Mouse (Mus musculus): Measurements from ENCODE around the gene 6430628N08Rik. TPM values are rescaled to one million over a fixed set of nuclear protein-coding genes. Genes with fewer than 3 reads are reported as not detected.

6430628N08Rik gene
- polyA plus RNA-seq, 1 experiment from 2014 or later: not detected

DNA sequence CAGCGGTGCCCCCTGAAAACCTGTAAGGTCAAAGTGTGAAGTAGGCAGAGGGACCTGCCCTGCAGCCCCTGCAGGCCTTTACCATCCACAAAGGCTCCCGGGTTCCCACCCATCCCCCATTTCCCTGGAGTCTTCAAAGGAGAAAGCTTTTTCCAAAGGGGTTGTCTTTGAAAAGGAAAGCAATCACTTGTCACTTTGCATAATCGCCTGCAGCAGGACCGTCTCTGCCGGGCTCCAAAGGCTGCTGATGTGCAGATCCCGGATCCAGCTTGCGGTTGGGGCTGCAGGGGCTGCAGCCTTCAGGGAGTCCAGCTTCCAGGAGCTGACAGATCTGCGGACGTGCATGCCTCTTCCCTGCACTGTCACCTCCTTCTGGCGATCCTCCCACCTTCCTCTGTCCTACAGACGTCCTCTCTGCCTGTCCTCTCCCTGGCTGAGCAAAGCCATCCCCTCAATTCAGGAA lies 12.2 kb upstream of the 6430628N08Rik start:
- 5% methylated on average over 11 of the region's 11 CpGs for WGBS (ENCODE audit: insufficient replicate concordance)
- ATAC-seq (replicated peaks; ENCODE audit: insufficient number of reproducible peaks, low FRiP score, low TSS enrichment): peak; percentile 58; the same call in 1 of the 2 replicates
- H3K36me3 ChIP-seq (ENCODE audit: control insufficient read depth, insufficient read depth, low read length): peaks cover 3% of the 10 kb centered on the region; the same call in 1 of the 2 replicates
- peak overlapping the region; percentile 54 for H3K4me2 ChIP-seq
- no peaks in the 10 kb centered on the region; the same call in 1 of the 2 replicates for H3K27me3 ChIP-seq (ENCODE audit: control insufficient read depth, insufficient read depth, low read length)
- no peaks in the 10 kb centered on the region for H3K9me3 ChIP-seq (replicated peaks; ENCODE audit: control insufficient read depth, low read length)
- no peak overlapping the region for H3K9ac ChIP-seq (ENCODE audit: low read depth, low read length)
- H3K4me3 ChIP-seq (ENCODE audit: low read depth, low read length): no peak overlapping the region
- peaks cover 9% of the 10 kb centered on the region for H3K4me1 ChIP-seq (ENCODE audit: control insufficient read depth, insufficient read depth, low read length)
- H3K27ac ChIP-seq (ENCODE audit: low read depth, low read length): no peak overlapping the region

DNA sequence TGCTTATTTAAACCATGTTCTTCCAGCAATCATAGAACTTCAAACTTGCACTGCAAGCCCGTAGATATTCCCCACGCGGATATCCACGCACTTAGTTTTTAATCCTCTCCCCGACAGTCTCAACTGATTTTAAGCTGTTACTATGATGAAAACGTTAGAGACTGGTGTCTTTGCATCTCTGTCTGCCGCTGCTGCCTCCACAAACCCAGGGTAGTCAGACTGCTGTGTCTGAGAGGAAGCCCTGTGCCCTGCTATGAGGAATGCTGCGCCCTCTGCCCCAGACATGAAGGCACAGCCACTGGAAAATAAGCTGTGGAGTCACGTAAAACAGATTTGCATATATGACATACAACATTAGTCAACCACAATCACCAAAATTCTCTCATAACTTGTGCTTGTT lies 11.6 kb upstream of the 6430628N08Rik start:
- Histone ChIP-seq H3K9me3 (replicated peaks; ENCODE audit: control insufficient read depth, low read length) (no peaks in the 10 kb centered on the region), H3K4me3 (ENCODE audit: low read depth, low read length) (no peak overlapping the region), H3K4me2 (no peak overlapping the region; the same call in 1 of the 2 replicates), H3K27me3 (ENCODE audit: control insufficient read depth, insufficient read depth, low read length) (no peaks in the 10 kb centered on the region; the same call in 1 of the 2 replicates), H3K9ac (ENCODE audit: low read depth, low read length) (no peak overlapping the region), H3K36me3 (ENCODE audit: control insufficient read depth, insufficient read depth, low read length) (peaks cover 3% of the 10 kb centered on the region; the same call in 1 of the 2 replicates), H3K27ac (ENCODE audit: low read depth, low read length) (no peak overlapping the region), H3K4me1 (ENCODE audit: control insufficient read depth, insufficient read depth, low read length) (peaks cover 9% of the 10 kb centered on the region)
- ATAC-seq (replicated peaks; ENCODE audit: insufficient number of reproducible peaks, low FRiP score, low TSS enrichment): no peak
- 45% methylated on average over 9 of the region's 9 CpGs for WGBS (ENCODE audit: insufficient replicate concordance)

DNA sequence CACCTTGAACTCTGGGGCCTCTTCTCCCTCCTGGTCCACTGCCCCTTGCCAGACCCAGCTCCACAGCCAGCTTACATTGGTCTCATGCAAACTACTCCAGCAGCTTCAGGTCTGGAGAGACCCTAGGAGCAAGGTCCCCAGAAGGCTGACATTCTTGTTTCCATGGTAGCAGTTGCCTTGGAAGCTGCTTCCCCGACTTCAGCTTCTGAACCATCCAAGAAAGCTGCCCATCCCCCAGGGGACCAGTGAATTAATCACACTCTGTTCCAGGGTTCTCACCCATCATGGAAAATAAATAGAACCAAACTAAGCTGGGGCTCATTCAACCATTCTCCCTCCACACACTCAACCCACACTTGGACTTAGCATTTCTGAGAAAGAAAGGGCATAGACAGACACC lies 9.3 kb upstream of the 6430628N08Rik start:
- Histone ChIP-seq H3K27me3 (ENCODE audit: control insufficient read depth, insufficient read depth, low read length) (no peaks in the 10 kb centered on the region; the same call in 1 of the 2 replicates), H3K9ac (ENCODE audit: low read depth, low read length) (no peak overlapping the region), H3K36me3 (ENCODE audit: control insufficient read depth, insufficient read depth, low read length) (no peaks in the 10 kb centered on the region), H3K9me3 (replicated peaks; ENCODE audit: control insufficient read depth, low read length) (no peaks in the 10 kb centered on the region), H3K4me3 (ENCODE audit: low read depth, low read length) (no peak overlapping the region), H3K27ac (ENCODE audit: low read depth, low read length) (no peak overlapping the region), H3K4me2 (no peak overlapping the region), H3K4me1 (ENCODE audit: control insufficient read depth, insufficient read depth, low read length) (peaks cover 9% of the 10 kb centered on the region)
- no peak for ATAC-seq (replicated peaks; ENCODE audit: insufficient number of reproducible peaks, low FRiP score, low TSS enrichment)
- 27% methylated on average over 1 of the region's 1 CpGs for WGBS (ENCODE audit: insufficient replicate concordance)

DNA sequence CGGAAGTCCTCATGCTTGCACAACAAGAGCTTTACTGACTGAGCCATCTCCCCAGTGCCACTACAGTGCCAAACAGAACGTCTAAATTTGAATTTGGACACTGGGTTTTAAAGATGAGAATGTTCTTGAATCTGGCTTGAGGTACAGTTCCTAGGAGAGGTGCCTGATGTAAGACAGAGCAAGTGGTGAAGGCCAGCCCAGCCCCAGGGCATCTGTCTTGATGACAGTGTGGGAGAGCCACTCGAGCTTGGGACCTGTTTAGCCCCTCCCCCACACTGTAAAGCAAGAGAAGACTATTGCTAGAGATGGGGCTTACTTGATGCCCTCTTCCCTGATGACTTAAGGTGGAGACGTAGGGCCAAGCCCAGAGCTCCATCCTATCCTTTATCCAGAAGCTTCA lies 8.3 kb upstream of the 6430628N08Rik start:
- Histone ChIP-seq H3K9me3 (replicated peaks; ENCODE audit: control insufficient read depth, low read length) (no peaks in the 10 kb centered on the region), H3K4me2 (no peak overlapping the region), H3K9ac (ENCODE audit: low read depth, low read length) (no peak overlapping the region), H3K36me3 (ENCODE audit: control insufficient read depth, insufficient read depth, low read length) (no peaks in the 10 kb centered on the region), H3K27me3 (ENCODE audit: control insufficient read depth, insufficient read depth, low read length) (no peaks in the 10 kb centered on the region; the same call in 1 of the 2 replicates), H3K4me3 (ENCODE audit: low read depth, low read length) (no peak overlapping the region), H3K4me1 (ENCODE audit: control insufficient read depth, insufficient read depth, low read length) (peaks cover 9% of the 10 kb centered on the region), H3K27ac (ENCODE audit: low read depth, low read length) (no peak overlapping the region)
- WGBS (ENCODE audit: insufficient replicate concordance): 49% methylated on average over 4 of the region's 4 CpGs
- no peak for ATAC-seq (replicated peaks; ENCODE audit: insufficient number of reproducible peaks, low FRiP score, low TSS enrichment)

DNA sequence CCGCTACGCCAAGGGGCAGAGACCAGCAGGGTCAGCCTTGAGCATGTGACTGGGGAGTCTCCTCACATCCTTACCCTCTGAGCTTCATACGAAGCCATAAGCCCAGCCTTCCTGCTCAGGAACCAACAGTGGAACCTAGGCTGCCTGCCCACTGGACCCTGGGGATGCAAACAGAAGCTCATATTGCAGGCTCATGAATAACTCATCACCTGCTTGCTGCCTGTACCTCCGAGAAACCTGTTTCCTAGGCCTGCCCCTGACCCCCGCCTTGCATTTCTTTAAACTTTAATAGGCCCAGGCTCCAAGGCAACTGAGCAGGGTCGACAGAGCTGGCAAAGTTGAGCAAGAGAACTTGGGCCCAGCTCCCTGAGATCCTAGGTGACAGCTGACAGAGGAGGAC lies 6.4 kb upstream of the 6430628N08Rik start, which contains the start of gene Kncn:
TSS of gene Kncn (plus strand) at position 379 of the 400 bp plus-strand sequence.
- ATAC-seq (replicated peaks; ENCODE audit: insufficient number of reproducible peaks, low FRiP score, low TSS enrichment): no peak
- no peaks in the 10 kb centered on the region for H3K36me3 ChIP-seq (ENCODE audit: control insufficient read depth, insufficient read depth, low read length)
- no peak within 1 kb of the TSS for H3K4me2 ChIP-seq
- no peaks in the 10 kb centered on the region for H3K4me1 ChIP-seq (ENCODE audit: control insufficient read depth, insufficient read depth, low read length)
- 77% methylated on average over 6 of the region's 6 CpGs for WGBS (ENCODE audit: insufficient replicate concordance)
- no peak within 1 kb of the TSS for H3K4me3 ChIP-seq (ENCODE audit: low read depth, low read length)
- peaks cover 12% of the 10 kb centered on the region for H3K27me3 ChIP-seq (ENCODE audit: control insufficient read depth, insufficient read depth, low read length)
- no peak within 1 kb of the TSS for H3K9ac ChIP-seq (ENCODE audit: low read depth, low read length)
- no peak within 1 kb of the TSS for H3K27ac ChIP-seq (ENCODE audit: low read depth, low read length)
- no peaks in the 10 kb centered on the region for H3K9me3 ChIP-seq (replicated peaks; ENCODE audit: control insufficient read depth, low read length)

DNA sequence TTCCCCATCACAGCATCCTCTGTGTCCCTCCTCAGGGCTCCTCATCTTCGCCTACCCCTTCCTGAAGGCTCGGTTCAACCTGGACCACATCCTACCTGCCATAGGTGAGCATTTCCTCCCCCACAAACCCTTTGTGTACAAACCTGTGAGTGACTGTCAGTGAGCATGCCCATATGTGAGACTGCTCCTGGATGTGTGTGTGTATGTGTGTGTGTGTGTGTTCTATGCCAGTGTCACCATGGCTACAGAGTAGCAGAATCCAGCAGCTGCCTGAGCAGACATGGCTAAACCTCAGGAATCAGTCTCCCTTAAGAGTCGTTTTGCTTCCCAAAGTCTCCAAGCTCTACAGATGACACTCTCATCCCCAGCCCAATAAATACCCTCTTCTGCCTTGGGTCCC lies 4.6 kb upstream of the 6430628N08Rik start:
- H3K4me2 ChIP-seq: no peak overlapping the region
- no peak overlapping the region for H3K27ac ChIP-seq (ENCODE audit: low read depth, low read length)
- no peak overlapping the region for H3K4me3 ChIP-seq (ENCODE audit: low read depth, low read length)
- no peak overlapping the region for H3K9ac ChIP-seq (ENCODE audit: low read depth, low read length)
- H3K36me3 ChIP-seq (ENCODE audit: control insufficient read depth, insufficient read depth, low read length): no peaks in the 10 kb centered on the region
- no peak for ATAC-seq (replicated peaks; ENCODE audit: insufficient number of reproducible peaks, low FRiP score, low TSS enrichment)
- H3K27me3 ChIP-seq (ENCODE audit: control insufficient read depth, insufficient read depth, low read length): peaks cover 30% of the 10 kb centered on the region
- no peaks in the 10 kb centered on the region for H3K9me3 ChIP-seq (replicated peaks; ENCODE audit: control insufficient read depth, low read length)
- WGBS (ENCODE audit: insufficient replicate concordance): 63% methylated on average over 3 of the region's 3 CpGs
- peaks cover 4% of the 10 kb centered on the region; the same call in 1 of the 2 replicates for H3K4me1 ChIP-seq (ENCODE audit: control insufficient read depth, insufficient read depth, low read length)

DNA sequence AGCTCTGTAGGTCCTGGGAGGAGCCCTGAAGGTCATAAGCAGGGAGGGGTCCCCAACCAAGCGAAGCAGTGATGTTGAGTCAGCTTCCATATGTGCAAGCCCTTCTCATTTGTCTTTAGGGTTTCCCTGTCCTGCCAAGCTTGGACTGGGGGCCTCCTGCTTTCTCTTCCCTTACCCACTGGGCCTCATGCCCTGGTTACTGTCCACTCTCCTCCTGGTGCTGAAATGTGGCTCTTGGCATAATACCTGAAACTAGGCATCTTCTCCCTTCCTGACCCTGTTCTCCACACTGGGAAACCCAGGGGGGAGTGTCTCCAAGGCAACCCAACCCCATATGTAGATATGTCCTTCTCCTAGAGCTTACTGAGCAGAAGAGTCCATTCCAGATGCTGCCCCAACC lies 3.6 kb upstream of the 6430628N08Rik start:
- H3K9me3 ChIP-seq (replicated peaks; ENCODE audit: control insufficient read depth, low read length): no peaks in the 10 kb centered on the region
- no peak overlapping the region for H3K4me3 ChIP-seq (ENCODE audit: low read depth, low read length)
- H3K4me1 ChIP-seq (ENCODE audit: control insufficient read depth, insufficient read depth, low read length): peaks cover 4% of the 10 kb centered on the region; the same call in 1 of the 2 replicates
- ATAC-seq (replicated peaks; ENCODE audit: insufficient number of reproducible peaks, low FRiP score, low TSS enrichment): no peak
- H3K27me3 ChIP-seq (ENCODE audit: control insufficient read depth, insufficient read depth, low read length): peaks cover 40% of the 10 kb centered on the region
- no peak overlapping the region for H3K27ac ChIP-seq (ENCODE audit: low read depth, low read length)
- H3K4me2 ChIP-seq: no peak overlapping the region
- 44% methylated on average over 1 of the region's 1 CpGs for WGBS (ENCODE audit: insufficient replicate concordance)
- no peak overlapping the region for H3K9ac ChIP-seq (ENCODE audit: low read depth, low read length)
- no peaks in the 10 kb centered on the region for H3K36me3 ChIP-seq (ENCODE audit: control insufficient read depth, insufficient read depth, low read length)

DNA sequence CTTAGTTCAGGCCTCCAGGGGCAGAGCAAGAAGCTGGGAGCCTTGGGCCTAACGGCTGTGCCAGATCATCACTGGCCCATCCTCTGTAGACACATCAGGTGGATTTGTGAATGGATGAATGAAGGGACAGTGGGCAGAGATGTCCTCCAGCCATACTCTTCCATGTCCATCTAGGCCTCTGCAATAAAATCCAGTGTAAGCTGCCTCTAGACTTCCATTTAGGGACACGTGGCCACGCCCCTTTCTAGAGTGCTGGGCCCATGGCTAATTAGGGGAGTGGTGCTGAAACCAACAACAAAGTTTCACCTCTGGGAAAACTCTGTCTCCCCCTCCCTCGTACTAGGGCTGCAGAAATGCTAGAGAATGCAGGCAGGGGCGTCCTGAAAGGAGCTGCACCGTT lies 399 bp upstream of the 6430628N08Rik start:
- H3K9ac ChIP-seq (ENCODE audit: low read depth, low read length): no peak overlapping the region
- peaks cover 52% of the 10 kb centered on the region for H3K27me3 ChIP-seq (ENCODE audit: control insufficient read depth, insufficient read depth, low read length)
- peak overlapping the region; percentile 66 for H3K4me2 ChIP-seq
- peak overlapping the region; percentile 38 for H3K4me3 ChIP-seq (ENCODE audit: low read depth, low read length)
- WGBS (ENCODE audit: insufficient replicate concordance): 15% methylated on average over 6 of the region's 6 CpGs
- H3K9me3 ChIP-seq (replicated peaks; ENCODE audit: control insufficient read depth, low read length): no peaks in the 10 kb centered on the region
- H3K27ac ChIP-seq (ENCODE audit: low read depth, low read length): no peak overlapping the region
- peaks cover 4% of the 10 kb centered on the region; the same call in 1 of the 2 replicates for H3K4me1 ChIP-seq (ENCODE audit: control insufficient read depth, insufficient read depth, low read length)
- ATAC-seq (replicated peaks; ENCODE audit: insufficient number of reproducible peaks, low FRiP score, low TSS enrichment): no peak; the same call in 1 of the 2 replicates
- H3K36me3 ChIP-seq (ENCODE audit: control insufficient read depth, insufficient read depth, low read length): no peaks in the 10 kb centered on the region

DNA sequence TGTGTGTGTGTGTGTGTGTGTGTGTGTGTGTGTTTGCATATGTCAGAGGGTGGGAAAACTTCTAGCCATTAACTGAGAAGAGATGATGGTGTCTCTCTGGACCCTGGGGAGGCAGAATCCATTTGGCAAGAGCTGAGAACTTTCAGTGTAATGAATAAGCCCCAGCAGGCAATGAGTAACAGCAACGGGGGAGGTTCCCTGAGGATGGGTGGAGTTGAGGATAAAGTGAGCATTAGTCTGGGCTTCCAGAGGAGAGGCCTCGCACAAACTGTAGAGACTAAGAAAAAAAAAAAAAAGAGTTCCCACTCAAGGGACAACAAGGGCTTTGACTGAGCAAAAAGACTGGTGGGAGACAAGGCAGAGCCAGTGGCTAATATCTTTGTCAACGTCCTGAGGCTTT lies 3.8 kb downstream of the 6430628N08Rik start:
- Histone ChIP-seq H3K36me3 (ENCODE audit: control insufficient read depth, insufficient read depth, low read length) (no peaks in the 10 kb centered on the region), H3K9me3 (replicated peaks; ENCODE audit: control insufficient read depth, low read length) (no peaks in the 10 kb centered on the region), H3K27me3 (ENCODE audit: control insufficient read depth, insufficient read depth, low read length) (peaks cover 75% of the 10 kb centered on the region), H3K4me1 (ENCODE audit: control insufficient read depth, insufficient read depth, low read length) (peaks cover 7% of the 10 kb centered on the region), H3K9ac (ENCODE audit: low read depth, low read length) (no peak overlapping the region), H3K27ac (ENCODE audit: low read depth, low read length) (no peak overlapping the region), H3K4me3 (ENCODE audit: low read depth, low read length) (no peak overlapping the region), H3K4me2 (no peak overlapping the region)
- 10% methylated on average over 3 of the region's 3 CpGs for WGBS (ENCODE audit: insufficient replicate concordance)
- ATAC-seq (replicated peaks; ENCODE audit: insufficient number of reproducible peaks, low FRiP score, low TSS enrichment): no peak

Measured in heart, embryonic 11.5 days (tissue).